Mouse (Mus musculus) large intestine, adult 2 months (tissue): ENCODE results near the gene Rabep1. TPM values are rescaled to one million over a fixed set of nuclear protein-coding genes. Genes with fewer than 3 reads are reported as not detected.

Experiments used
- DNase-seq: peaks from one replicate; pipeline ENCODE4 v3.0.0-alpha.2; 2012; ENCODE audit warnings: low read depth, low spot score
- WGBS: fragments of 180-500 bp; shearing (Covaris S2); methylation state at CpG from one replicate; pipeline ENCODE4 v1.1.7; 2018; 5-methylcytosine and 5-hydroxymethylcytosine counted together
- polyA plus RNA-seq: library from polyadenylated mRNA; depleted of rRNA; stranded (reverse); fragments of >200 nt; gene quantifications from 2 replicates; pipeline ENCODE4 v1.2.3, GENCODE M21; 2012; rRNA removed

The Rabep1 gene
- polyA plus RNA-seq: 1.9 and 2.3 TPM in 2 replicates

DNA sequence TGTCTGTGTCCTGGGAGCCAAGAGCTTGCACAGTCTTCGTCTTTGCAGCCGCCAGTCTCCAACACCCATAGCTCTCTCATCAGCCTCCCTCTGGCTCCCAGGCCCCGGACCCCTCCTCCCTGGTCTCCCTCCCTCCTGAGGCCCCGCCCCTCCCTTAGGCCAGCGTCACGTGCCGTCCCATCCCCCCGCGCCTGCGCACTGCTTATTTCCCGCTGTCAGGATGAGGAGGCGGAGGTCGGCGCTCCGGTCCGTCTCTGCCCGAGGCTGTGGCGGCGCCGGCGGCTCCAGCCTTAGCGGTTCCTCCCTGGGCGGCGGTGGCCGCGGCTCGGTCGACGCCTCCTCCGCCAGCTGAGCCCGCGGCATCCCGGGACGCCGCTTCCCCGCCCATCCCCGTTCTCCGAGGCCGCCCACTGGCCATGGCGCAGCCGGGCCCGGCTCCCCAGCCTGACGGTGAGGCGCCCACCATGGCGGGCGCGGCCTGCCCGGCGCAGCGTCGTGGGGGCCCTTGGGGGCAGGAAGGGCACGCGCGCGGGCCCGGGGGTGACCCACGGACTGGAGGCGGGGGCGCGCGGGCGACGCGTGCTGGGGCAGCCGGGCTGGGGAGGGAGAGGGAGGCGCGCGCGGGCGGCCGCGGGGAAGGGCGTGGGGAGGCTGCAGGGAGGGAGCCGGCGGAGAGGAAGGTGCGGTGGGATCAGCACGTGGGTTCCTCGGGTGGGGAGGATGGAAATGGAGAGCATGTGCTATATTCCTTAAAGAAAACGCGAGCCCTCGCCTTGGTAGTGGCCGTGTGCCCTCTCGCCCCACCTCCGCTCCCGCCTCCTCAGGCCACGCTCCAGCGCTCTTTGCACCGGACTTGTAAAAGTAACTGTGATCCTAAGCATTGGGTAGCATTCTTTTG is at the start of gene Rabep1:
Rabep1 (plus strand) TSS at position 220 of the 898 bp plus-strand sequence.
- WGBS: 2% methylated on average over 85 of the region's 88 CpGs
- DNase-seq: peak; percentile 68

DNA sequence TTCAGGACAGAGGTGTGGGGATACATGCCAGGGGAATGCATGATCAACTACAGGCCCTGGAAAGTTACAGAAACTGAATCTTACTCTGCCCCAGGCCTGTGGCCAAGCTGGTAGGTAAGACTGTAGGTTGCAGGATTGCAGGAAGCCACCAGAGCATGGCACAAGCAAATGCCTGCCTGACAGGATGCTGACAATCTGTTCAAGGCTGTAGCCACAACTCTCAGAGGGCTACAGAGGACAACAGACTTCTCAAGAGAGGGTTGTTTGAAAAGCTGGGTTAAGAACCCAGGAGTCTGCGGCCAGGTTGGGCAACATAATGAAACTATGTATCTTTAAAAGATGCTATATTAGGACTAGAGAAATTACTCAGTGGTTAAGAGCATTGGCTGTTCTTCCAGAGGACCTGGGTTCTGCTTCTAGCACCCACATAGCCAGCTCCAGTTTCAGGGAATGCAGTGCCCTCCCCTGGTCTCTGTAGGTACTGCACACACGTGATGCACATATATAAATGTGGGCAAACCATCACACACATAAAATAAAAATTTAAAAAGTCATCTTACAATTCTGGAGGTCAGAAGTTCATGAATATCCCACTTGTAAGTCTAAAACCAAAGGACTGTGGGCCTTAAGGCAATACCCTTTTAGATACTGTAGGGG is 42.2 kb upstream of the Rabep1 start:
- no peak for DNase-seq
- WGBS: 91% methylated on average over 2 of the region's 2 CpGs

DNA sequence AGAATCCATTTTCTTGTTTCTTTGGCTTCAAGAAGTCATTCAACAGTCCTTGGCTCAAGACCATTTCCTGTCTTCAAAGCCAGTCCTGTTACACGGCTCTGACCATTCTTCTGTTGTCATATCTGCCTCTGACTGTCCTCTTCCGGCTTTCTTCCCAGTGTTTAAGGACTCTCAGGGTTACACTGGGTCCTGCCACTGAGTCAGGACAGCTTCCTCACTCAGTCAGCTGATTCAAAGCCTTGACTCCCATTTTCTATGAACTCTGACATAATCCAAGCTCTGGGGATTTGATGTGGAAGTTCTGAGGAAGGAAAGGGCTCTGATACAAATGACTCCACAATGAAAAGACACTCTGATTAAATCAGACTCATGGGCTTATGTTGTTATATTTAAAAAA is 41.7 kb upstream of the Rabep1 start:
- WGBS: 85% methylated on average over 2 of the region's 2 CpGs
- no peak for DNase-seq

DNA sequence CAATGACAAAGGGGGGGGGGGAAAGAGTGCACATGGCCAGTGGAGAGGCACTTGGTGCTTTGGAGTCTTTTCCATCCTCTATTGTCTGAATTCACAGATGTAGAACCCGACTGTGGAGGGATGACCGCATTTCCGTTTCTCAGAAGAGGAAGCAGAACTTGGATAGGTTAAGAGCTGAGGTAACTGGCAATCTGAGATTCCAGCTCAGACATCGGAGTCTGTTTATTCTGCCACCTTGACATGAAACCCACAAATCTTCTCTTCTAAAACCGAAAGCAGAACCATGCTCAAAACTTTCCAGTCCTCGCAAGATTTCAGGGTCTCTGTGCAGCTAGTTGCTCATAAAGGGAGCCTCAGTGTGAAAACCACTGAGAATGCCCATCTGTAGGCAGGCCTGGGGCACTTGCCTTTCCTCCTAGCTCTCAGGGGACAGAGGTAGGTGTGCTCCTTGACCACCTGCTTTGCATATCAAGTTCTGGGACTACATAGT is 40.8 kb upstream of the Rabep1 start:
- WGBS: 68% methylated on average over 6 of the region's 6 CpGs

DNA sequence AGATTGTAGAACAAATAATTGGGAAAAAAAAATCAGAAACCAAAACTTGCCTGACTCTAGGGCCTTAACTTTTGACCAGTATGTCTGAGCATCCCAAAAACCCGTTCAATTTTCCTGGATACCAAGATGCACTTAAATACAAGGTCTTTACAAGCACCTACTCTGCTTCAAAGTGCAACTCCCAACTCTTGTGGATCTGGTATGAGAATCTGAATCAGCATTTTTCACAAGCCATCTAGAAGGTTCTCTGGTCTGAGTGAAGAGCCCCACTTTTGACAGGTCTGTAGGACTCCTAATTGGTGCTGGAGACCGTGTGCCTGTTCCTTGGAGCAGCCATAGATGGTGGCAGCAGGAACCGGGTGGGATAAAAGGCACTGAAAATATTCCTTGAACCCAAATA is 40.2 kb upstream of the Rabep1 start:
- 78% methylated on average over 3 of the region's 3 CpGs for WGBS
- no peak for DNase-seq

More for the DNA sequence above, 40.8 kb upstream of the Rabep1 start:
- DNase-seq: no peak

DNA sequence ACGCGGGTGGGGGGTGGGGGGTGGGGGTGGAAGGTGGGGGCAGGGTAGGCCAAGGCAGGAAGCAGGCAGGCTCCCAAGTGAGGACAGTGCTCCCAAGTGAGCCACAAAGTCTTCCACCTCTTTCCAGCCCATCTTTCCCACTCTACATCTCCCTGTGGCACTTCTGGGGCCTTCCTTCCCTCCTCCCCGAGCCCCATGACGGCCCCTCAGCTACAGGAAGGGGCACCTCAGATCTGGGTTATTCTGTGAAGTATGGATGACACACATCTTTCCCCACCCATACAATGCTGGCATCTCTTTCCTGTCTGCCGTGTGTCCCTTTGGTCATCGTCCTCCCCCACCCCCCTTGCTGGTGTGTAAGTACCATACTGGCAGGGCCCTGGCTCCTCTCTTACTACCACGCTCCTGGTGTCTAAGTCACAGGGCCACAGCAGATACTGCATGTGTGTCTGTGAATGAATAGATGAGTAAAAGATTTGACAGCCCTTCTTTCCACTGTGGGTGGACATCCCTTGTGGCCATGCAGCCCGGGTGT is 38.9 kb upstream of the Rabep1 start:
- DNase-seq: no peak
- 70% methylated on average over 8 of the region's 8 CpGs for WGBS

DNA sequence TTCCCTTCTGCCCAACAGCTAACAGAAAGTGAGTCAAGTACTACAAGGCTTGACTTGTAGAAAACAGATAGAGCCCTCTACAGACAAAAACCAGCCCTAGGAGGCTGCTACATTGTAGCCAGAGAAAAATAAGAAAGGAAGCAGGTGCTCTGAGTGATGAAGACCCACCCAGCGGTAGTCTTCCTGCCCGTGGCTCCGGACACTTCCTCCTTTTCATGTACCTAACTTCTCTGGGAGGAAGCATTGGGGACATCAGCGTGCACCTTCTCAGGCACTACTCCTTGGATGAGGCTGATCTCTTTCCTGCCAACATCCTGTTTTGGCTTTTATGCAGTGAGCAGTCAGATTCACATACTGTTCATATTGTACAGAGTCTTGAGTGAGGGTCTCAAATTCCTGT is 37.9 kb upstream of the Rabep1 start:
- DNase-seq: no peak
- 62% methylated on average over 4 of the region's 4 CpGs for WGBS

DNA sequence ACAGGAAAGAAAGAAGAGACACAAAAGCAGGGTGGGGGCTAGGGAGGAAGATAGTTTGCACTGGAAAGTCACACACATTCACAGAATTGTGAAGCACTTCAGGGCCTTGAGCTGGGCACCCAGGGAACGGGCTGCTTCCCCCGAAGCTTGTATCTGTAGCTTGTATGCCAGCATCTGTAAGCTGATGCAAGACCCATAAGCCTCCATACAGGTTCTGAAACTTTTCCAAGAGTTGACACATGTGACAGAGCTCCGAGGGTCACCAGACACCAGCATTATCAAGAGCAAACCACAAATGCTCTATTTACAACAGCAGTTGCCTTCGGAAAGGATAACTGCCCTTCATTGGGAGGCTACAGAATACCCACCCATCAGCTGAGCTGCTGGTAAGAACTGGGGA is 36.9 kb upstream of the Rabep1 start:
- WGBS: 85% methylated on average over 4 of the region's 4 CpGs
- DNase-seq: no peak

DNA sequence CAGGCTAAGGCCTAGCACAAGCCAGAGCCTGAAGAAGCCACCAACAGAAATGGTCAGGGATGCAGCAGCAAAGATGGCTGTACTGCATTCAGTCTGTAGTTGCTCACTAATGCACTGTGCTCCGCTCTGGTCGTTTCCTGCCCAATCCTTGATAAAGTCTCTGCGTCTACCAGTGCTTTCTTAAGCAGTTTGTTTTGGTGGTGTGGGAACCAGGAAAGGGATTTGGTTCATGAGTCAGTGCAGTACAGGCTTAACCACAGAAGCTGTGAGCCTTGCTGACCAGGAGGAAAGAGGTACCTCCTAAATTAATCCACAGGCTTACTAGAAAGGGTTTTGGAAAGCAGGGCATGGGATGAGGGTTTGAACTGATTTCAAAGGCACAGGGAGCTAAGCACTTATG is 36.5 kb upstream of the Rabep1 start:
- 72% methylated on average over 3 of the region's 3 CpGs for WGBS
- DNase-seq: no peak

DNA sequence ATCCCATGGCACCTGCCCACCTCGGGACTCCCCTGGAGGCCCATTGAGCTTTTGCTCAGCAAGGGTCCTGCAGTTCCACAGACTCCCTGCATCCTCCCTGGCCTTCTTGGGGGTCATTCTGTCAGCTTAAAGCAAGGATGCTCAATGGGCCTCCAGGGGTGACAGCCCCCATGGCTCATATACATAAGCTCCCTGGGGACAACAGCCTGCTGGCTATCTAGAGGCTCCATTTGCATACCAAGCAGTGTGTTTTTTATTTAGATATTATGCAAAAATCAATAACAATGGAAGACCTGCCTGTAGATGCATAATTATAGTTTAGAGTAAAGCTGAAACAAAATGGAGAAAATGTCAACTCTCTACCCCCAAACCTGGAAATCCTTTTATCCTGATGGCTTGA is 35.6 kb upstream of the Rabep1 start:
- no peak for DNase-seq
- WGBS: 33% methylated on average over 1 of the region's 1 CpGs

DNA sequence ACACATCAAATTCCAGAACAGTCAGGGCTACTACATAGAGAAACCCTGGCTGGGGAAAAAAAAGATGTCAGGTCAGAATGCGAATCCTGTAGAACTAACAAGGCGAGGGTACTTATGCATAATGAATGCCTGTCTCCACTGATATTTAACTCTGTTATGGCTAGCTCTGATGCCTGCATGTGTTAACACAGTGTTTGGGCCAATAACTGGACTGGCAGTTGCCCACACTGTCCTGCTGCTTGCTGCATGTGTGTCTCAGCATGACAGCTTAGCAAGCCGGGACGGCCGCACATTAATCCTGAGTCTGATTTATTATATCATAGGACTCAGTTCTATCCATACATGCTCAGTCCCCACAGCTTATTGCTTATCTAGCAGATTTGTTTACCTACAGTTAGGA is 33.5 kb upstream of the Rabep1 start:
- 83% methylated on average over 5 of the region's 5 CpGs for WGBS
- no peak for DNase-seq

DNA sequence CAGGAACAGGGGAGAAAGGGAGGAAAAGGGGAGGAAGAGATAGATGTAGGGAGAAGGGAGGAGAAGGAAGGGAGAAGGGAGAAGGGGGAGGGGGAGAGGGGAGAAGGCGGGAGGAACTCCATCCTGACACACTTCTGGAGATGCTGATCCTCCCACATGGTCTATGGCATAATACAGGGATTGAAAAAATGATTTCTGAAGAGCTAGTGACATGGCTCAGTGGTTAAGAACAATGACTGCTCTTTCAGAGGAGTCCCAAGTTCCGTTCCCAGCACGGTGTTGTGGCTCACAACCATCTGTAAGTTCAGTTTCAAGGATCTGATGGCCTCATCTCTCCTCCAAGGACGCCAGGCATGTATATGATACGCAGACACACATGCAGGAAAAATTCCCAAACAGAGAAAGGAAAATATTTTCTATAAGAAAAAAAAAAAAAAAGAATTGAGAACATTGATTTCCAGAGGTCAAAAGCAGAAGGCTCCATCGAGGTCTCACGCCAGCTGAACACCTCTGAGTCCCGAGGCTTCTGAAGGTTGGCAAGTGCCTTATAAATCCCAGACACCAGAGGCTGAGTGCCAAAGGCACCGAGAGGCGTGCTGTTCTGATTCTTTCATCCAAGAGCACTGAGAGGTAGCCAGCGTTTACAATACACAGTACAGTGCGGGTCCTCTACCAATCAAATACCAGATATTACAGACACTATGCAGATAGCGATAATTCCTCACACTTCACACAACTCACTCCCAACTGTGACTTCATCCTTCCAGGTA is 32.9 kb upstream of the Rabep1 start:
- WGBS: 57% methylated on average over 13 of the region's 13 CpGs
- no peak for DNase-seq

DNA sequence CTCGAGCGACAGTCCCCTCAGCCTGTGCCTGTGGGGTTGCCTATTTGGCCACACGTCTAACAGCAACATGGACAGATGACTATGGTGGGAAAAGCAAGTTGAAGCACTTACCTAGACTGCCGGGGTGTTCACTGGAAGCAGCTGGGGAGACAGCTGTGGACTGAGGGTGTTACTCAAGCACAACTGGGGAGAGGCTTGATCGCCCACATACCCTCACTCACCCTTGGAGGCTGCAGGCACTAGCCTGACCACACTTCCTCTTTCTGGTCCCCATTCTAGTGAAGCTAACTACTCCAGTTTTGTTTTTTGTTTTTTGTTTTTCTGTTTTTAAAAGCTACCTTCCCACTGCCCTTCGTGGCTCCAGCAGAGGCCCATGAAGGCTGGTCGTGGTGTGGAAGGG is 32.2 kb upstream of the Rabep1 start, which contains the start of gene Scimp:
Scimp (minus strand) TSS at position 222 of the 400 bp plus-strand sequence.
- DNase-seq: no peak
- 74% methylated on average over 7 of the region's 7 CpGs for WGBS

DNA sequence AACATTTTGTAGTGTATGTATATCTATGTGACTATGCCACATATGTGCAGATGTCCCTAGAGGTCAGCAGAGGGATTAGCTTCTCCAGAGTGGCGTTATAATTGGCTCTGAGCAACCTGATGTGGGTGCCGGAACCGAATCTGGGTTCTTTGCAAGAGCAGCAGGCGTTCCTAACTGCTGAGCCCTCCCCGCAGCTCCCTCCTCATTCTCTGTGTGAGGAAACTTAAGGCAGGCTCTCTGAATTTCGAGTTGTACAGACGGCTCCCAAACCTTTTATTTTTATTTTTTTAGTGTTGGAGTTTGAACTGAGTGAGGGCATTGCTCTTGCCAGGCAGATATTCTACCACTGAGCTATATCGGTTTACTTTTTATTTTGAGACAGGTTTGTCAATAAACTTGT is 29.5 kb upstream of the Rabep1 start:
- WGBS: 81% methylated on average over 8 of the region's 8 CpGs
- DNase-seq: no peak

DNA sequence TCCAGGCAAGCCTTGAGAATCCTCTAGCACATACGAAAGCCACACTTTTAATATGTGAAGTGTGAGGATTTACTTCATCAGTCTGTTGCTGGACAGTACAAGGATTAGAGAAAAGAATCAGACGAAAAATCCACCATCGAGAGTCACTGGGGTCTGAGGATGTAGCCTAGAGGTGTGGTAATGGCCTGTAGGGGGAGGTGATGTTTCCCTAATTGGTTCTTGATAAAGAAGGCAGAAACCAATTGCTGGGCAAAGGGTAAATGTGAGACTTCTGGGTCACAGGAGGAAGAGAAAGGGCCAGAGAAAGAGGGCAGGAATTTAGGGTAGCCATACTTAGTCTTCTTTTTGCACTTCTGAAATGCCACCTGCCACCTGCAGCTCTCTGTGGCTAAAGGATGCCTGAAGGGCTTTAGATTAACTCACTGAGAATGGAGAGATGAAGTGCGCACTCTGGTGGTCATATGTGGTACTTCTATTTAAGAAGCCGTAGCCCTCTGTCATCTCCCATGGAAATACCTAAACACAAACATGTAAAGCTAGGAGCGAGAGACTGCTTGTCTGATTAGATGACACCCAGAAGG is 29.0 kb upstream of the Rabep1 start:
- no peak for DNase-seq
- WGBS: 21% methylated on average over 6 of the region's 6 CpGs

DNA sequence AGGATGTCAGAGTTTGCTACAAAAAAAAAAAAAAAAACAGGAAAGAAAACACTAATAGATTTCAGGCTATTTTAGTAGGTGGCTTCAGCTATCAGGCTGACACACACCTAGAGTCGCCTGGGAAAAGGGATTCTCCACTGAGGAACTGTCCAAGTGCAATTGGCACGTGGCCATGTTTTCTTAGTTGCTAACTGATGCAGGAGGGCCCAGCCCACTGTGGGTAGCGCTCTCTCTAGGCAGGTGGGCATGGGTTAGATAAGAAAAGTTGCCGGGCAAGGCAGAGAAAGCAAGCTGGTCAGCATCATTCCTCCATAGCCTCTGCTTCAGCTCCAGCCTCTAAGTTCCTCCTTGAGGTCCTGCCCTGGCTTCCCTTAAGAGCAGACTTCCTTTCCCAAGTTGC is 27.8 kb upstream of the Rabep1 start:
- DNase-seq: no peak
- 49% methylated on average over 4 of the region's 4 CpGs for WGBS

DNA sequence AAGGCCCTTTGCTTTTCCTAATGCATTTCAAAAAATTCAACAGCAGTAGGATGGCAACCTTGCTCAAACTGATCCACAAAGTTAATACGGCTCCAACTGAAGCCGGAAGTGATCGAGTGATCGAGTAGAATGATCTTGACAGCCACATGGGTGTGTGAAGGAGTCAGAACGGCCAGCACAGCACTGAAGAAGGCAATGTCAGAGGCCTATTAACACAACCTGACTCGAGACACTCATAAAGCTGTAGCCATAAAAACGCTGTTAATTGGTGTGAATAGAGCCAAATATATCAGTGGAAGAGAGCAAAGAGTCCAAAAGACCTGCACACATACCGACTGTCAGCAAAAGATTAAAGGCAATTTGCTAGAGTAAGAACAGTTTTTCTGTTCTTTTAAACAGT is 24.5 kb upstream of the Rabep1 start:
- no peak for DNase-seq
- WGBS: 32% methylated on average over 8 of the region's 8 CpGs

DNA sequence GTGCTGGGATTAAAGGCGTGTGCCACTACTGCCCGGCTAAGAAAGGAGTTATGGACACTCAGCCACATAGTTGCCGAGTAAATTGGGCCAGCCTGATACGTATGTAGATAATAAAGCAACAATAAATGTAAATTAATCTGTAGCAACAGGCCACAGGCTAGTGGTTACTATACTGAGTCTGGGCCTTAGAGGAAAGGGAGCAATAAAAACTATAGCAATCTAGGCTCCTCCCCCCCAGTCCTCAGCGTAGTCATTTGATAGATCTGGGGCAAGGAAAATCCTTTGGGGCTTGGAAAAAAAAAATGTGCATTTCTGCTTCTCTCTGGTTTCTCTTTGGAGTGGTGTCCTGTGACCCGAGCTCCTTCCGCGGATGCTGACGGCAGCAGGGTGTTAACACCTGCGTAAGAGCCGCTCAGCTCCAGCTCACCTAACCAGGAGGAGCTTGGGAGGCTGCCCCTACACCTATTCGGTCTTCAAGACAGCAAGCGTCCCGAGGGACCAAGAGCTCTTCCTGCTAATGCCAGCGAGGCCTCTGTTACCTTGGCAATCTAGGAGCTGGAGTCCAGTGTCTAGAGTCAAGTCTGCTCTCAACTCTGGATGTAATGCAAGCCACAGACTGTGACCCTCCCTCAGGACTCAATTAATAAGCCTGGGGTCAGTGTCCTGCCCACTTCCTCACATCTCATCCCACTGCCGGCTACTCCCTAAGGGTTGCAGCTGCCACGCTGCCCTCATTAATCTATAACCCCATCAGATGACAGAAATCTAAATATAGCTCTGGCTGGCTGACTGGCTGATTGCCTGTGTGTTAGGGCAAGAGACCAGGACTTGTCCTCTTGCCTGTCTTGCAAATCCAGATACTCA is 22.6 kb upstream of the Rabep1 start:
- no peak for DNase-seq
- 28% methylated on average over 17 of the region's 17 CpGs for WGBS

DNA sequence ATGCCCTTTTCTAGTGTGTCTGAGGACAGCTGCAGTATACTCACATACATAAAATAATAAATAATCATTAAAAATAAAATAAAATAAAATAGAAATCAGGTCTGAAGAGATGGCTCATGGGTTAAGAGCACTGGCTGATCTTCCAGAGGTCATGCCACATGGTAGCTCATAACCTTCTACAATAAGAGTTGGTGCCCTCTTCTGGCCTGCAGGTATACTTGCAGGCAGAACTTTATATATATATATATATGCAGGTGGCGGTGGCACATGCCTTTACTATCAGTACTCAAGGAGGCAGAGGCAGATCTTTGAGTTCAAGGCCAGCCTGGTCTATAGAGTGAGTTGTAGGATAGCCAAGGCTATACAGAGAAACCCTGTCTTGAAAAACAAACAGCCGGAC is 18.4 kb upstream of the Rabep1 start:
- 91% methylated on average over 2 of the region's 2 CpGs for WGBS
- DNase-seq: no peak
